Mouse (Mus musculus) liver, postnatal 0 days (tissue): ENCODE data around the gene Prmt8. TPM values are rescaled to one million over a fixed set of nuclear protein-coding genes. Genes with fewer than 3 reads are reported as not detected.

Source experiments
- ATAC-seq: fragments of 200-750 bp; cut with Nextera tagmentation; 2 replicates; pipeline ENCODE4 v1.8.0; 2017; ENCODE audit warnings: mild to moderate bottlenecking, moderate library complexity
- DNase-seq: peaks from one replicate; pipeline ENCODE4 v3.0.0-alpha.2; 2016
- H3K27ac ChIP-seq: fragments of 300-500 bp; sonication (generic); 2 replicates; pipeline ENCODE4 v1.5.1; 2014; ENCODE audit warnings: antibody characterized with exemption, moderate library complexity, mild to moderate bottlenecking, low read depth
- H3K27me3 ChIP-seq: fragments of 300-500 bp; sonication (generic); 2 replicates; pipeline ENCODE4 v1.6.1; 2014; ENCODE audit warnings: low read length, control low read depth, mixed read lengths; ENCODE audit not compliant: insufficient read depth
- H3K36me3 ChIP-seq: fragments of 300-500 bp; sonication (generic); replicated peaks from 2 replicates; pipeline ENCODE4 v1.6.1; 2014; ENCODE audit warnings: mild to moderate bottlenecking, control low read depth, low read length, moderate library complexity, mixed read lengths; ENCODE audit not compliant: insufficient read depth
- H3K4me1 ChIP-seq: fragments of 300-500 bp; sonication (generic); 2 replicates; pipeline ENCODE4 v1.6.1; 2014; ENCODE audit warnings: antibody characterized with exemption, mild to moderate bottlenecking, control low read depth; ENCODE audit not compliant: insufficient read depth
- H3K4me2 ChIP-seq: fragments of 300-500 bp; sonication (generic); 2 replicates; pipeline ENCODE4 v1.6.1; 2014; ENCODE audit warnings: low read depth, mild to moderate bottlenecking, low read length, moderate library complexity, mixed read lengths
- H3K4me3 ChIP-seq: fragments of 300-500 bp; sonication (generic); 2 replicates; pipeline ENCODE4 v1.5.1; 2014; ENCODE audit warnings: low read depth, low read length
- H3K9ac ChIP-seq: fragments of 300-500 bp; sonication (generic); replicated peaks from 2 replicates; pipeline ENCODE4 v1.6.1; 2014; ENCODE audit warnings: mild to moderate bottlenecking, moderate library complexity
- H3K9me3 ChIP-seq: fragments of 300-500 bp; sonication (generic); 2 replicates; pipeline ENCODE4 v1.6.1; 2016; ENCODE audit warnings: mild to moderate bottlenecking, control low read depth, low read length, mixed read lengths
- CTCF ChIP-seq: sonication (generic); IDR thresholded peaks from 2 replicates; pipeline ENCODE4 v1.5.1; 2016; ENCODE audit warnings: antibody characterized with exemption, low read depth
- EP300 ChIP-seq: IDR thresholded peaks from 2 replicates; pipeline ENCODE4 v1.6.1; 2016; ENCODE audit warnings: antibody characterized with exemption, low read depth, mild to moderate bottlenecking
- WGBS: fragments of 180-500 bp; shearing (Covaris S2); extraction: QIAGEN DNeasy Blood & Tissue Kit; methylation state at CpG from one replicate; pipeline ENCODE4 v1.1.7; 2014; ENCODE audit not compliant: insufficient replicate concordance; 5-methylcytosine and 5-hydroxymethylcytosine counted together
- polyA plus RNA-seq: library from polyadenylated mRNA; unstranded; fragments of >200 nt; fragmentation: Nextera tagmentation; extraction: Ambion mirVana; gene quantifications from 2 replicates; pipeline ENCODE4 v1.2.1, GENCODE M21; 2015

The Prmt8 gene
- polyA plus RNA-seq, 1 experiment from 2014 or later: not detected

DNA sequence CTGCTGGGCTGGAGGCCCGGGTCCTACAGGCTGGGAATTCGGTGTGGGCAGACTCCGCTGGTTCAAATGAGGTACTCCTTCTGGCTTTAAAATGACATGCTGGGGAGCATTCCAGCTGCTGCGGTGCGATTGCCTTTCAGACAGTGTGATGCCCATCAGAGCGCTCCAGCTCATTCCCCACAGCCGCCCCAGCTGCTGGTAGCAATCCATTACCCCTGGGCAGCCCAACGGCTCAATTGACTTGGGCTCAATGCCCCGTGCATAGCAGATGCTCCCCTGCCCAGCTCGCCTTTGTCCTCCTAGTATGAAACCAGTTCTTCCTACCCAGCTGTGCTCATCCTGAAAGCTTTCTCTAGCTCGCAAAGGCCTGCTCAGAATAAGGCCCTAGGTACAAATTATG lies 92.4 kb downstream of the Prmt8 start:
- TF ChIP-seq EP300 (no peak), CTCF (no peak)
- no peak for ATAC-seq

DNA sequence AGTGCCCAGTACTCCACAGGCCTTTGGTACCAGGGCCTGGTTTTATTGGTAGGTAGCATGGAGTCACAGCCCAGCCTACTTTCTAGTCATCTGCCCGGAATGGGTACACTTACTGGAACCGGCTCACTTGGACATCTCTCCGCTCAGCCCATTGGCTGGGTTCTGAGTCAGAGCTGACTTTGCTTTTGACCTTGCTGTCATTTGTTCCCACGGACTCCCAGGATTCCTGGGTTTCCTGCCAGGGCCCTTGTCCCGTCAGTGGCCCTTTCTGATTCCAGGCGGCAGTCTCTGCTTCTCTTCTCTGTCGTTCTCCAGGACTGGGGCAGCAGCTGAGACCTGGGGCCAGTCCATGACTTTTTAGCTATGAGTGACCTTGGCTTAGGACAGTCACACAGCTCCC lies 97.2 kb downstream of the Prmt8 start:
- Histone ChIP-seq H3K9me3 (no peaks in the 10 kb centered on the region), H3K27me3 (no peaks in the 10 kb centered on the region), H3K27ac (no peak overlapping the region), H3K9ac (no peak overlapping the region), H3K4me1 (no peaks in the 10 kb centered on the region), H3K36me3 (no peaks in the 10 kb centered on the region), H3K4me2 (no peak overlapping the region), H3K4me3 (no peak overlapping the region)
- TF ChIP-seq EP300: no peak
- TF ChIP-seq CTCF: no peak
- DNase-seq: no peak
- 66% methylated on average over 7 of the region's 7 CpGs for WGBS
- no peak for ATAC-seq

More for the DNA sequence above, 92.4 kb downstream of the Prmt8 start:
- H3K9me3 ChIP-seq: no peaks in the 10 kb centered on the region
- H3K9ac ChIP-seq: no peak overlapping the region
- no peaks in the 10 kb centered on the region for H3K27me3 ChIP-seq
- H3K27ac ChIP-seq: no peak overlapping the region
- WGBS: 77% methylated on average over 11 of the region's 11 CpGs
- no peak overlapping the region for H3K4me2 ChIP-seq
- H3K4me3 ChIP-seq: no peak overlapping the region
- H3K4me1 ChIP-seq: no peaks in the 10 kb centered on the region
- DNase-seq: no peak
- no peaks in the 10 kb centered on the region for H3K36me3 ChIP-seq

DNA sequence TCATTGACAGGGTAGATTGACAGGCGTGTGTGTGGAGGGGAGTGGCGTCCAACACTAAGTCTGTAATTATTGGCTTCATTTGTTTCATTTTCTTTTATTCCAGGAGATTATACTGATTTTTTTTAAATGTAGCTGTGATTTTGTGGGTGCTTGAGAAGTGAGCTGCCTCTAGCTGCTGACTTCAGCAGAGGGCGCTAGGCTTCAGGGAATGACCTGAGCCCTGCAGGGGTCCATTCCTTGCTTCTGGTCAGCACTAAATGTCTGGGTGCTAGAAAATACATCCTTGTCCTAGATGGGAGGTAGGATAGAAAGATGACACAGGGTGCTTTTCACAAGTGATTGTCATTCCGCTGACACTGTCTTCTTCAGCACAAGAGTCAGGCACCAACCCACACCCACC lies 99.2 kb downstream of the Prmt8 start:
- no peak overlapping the region for H3K4me2 ChIP-seq
- DNase-seq: no peak
- no peak overlapping the region for H3K9ac ChIP-seq
- no peaks in the 10 kb centered on the region for H3K4me1 ChIP-seq
- H3K9me3 ChIP-seq: no peaks in the 10 kb centered on the region
- ATAC-seq: no peak
- no peak overlapping the region for H3K4me3 ChIP-seq
- TF ChIP-seq EP300 (no peak), CTCF (peak; percentile 26; the same call in 1 of the 2 replicates)
- WGBS: 87% methylated on average over 4 of the region's 4 CpGs
- no peaks in the 10 kb centered on the region for H3K27me3 ChIP-seq
- no peak overlapping the region for H3K27ac ChIP-seq
- no peaks in the 10 kb centered on the region for H3K36me3 ChIP-seq

DNA sequence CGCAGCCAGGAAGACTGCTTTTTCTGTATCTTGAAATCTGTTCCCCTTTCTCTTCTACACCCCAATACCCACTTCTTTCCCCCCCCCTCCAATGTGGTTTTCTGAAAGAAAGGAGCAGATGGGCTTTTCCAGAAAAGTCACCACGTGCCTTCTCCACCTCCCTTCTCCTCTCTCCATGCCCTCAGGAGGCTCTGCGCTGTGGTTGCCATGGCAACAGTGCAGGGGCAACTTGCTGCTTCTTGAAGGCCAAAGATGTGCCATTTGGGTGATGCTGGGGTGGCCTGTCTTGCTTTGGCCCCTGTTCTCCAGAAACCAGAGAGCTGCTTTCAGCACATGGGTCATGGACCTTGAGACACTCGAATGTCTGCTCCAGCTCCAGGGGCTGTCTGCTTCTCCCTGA lies 100.0 kb downstream of the Prmt8 start:
- Histone ChIP-seq H3K4me3 (no peak overlapping the region), H3K4me2 (no peak overlapping the region), H3K36me3 (no peaks in the 10 kb centered on the region), H3K4me1 (no peaks in the 10 kb centered on the region), H3K9me3 (no peaks in the 10 kb centered on the region), H3K9ac (no peak overlapping the region), H3K27ac (no peak overlapping the region), H3K27me3 (no peaks in the 10 kb centered on the region)
- TF ChIP-seq CTCF (no peak), EP300 (no peak)
- DNase-seq (no peak), ATAC-seq (no peak)
- 79% methylated on average over 4 of the region's 4 CpGs for WGBS

DNA sequence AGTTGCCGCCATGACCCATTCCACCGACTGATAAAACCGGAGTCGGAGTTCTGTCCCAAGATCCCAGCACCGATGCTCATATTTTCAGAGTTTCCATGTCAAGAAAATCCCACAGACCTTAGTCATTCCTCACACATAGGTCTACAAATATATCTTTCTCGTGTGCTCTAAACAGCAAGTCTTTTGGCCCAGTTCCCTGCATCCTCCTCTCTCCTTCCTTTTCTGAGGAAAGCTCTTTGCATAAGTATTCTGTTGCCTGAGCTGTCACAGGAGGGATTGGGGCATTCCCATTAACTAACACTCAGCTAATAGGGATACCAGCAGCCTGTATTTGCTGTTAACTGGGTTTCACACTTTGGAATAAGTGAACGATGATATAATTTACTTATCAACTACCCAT lies 106.0 kb downstream of the Prmt8 start:
- no peaks in the 10 kb centered on the region for H3K4me1 ChIP-seq
- no peak for ATAC-seq
- no peaks in the 10 kb centered on the region for H3K9me3 ChIP-seq
- H3K36me3 ChIP-seq: no peaks in the 10 kb centered on the region
- H3K27me3 ChIP-seq: no peaks in the 10 kb centered on the region
- no peak overlapping the region for H3K27ac ChIP-seq
- no peak for DNase-seq
- H3K9ac ChIP-seq: no peak overlapping the region
- no peak overlapping the region for H3K4me3 ChIP-seq
- H3K4me2 ChIP-seq: no peak overlapping the region
- WGBS: 79% methylated on average over 7 of the region's 7 CpGs
- TF ChIP-seq EP300 (no peak), CTCF (no peak)

DNA sequence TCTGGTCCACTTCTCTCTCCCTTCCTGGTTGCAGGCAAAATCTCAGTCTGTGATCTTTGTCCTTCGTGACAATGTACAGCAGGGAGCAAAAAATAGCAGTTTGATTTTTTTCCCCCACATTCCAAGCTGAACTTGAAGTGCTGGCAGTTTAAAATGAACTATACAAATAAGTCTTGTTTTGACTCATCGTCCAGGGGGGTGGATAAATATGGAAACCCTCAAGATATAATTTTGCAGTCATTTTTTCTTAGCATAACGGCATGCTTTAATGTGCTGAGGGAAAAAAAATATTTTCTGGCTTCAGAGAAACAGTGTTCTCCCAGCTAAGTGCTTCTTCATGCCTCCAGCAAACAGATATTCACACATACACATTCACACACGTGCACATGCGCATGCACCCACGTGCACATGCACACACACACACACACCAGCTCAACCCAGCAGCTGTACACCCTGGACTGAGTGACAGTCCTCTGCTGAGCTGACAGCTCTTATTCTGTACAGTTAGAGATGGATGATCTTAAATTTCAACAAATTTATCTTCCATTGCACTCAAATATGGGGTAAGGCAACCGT lies 107.5 kb downstream of the Prmt8 start:
- Histone ChIP-seq H3K4me1 (no peaks in the 10 kb centered on the region), H3K36me3 (no peaks in the 10 kb centered on the region), H3K4me2 (no peak overlapping the region), H3K27ac (no peak overlapping the region), H3K9me3 (no peaks in the 10 kb centered on the region), H3K27me3 (no peaks in the 10 kb centered on the region), H3K4me3 (no peak overlapping the region), H3K9ac (no peak overlapping the region)
- TF ChIP-seq EP300 (no peak), CTCF (no peak)
- ATAC-seq (no peak), DNase-seq (no peak)
- 77% methylated on average over 7 of the region's 7 CpGs for WGBS

DNA sequence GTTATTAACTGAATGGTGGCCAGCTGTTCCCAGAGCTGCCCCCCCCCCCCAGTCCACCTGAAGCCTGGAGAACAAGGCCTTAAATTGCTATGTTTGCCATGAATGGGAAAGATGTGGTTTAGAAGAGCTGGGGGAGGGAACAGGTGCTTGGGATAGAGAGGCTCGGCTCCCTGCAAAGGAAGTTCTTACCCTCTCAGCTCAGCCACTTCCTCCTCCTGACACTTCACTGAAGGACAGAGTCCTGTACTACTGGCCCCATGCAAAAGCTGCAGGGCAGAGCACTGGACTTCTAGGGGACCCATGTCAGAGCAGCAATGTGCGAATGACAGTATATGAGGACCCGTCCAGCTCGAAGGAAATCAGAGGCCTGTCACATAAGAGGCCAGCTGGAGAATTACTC lies 109.3 kb downstream of the Prmt8 start:
- H3K27me3 ChIP-seq: no peaks in the 10 kb centered on the region
- no peaks in the 10 kb centered on the region for H3K9me3 ChIP-seq
- no peak overlapping the region for H3K27ac ChIP-seq
- no peak overlapping the region for H3K4me3 ChIP-seq
- H3K4me2 ChIP-seq: no peak overlapping the region
- no peaks in the 10 kb centered on the region for H3K4me1 ChIP-seq
- WGBS: 79% methylated on average over 4 of the region's 4 CpGs
- no peak for ATAC-seq
- H3K9ac ChIP-seq: no peak overlapping the region
- no peaks in the 10 kb centered on the region for H3K36me3 ChIP-seq
- DNase-seq: no peak
- TF ChIP-seq EP300: no peak
